Mouse (Mus musculus): ENCODE results near the gene Abi1.

DNA sequence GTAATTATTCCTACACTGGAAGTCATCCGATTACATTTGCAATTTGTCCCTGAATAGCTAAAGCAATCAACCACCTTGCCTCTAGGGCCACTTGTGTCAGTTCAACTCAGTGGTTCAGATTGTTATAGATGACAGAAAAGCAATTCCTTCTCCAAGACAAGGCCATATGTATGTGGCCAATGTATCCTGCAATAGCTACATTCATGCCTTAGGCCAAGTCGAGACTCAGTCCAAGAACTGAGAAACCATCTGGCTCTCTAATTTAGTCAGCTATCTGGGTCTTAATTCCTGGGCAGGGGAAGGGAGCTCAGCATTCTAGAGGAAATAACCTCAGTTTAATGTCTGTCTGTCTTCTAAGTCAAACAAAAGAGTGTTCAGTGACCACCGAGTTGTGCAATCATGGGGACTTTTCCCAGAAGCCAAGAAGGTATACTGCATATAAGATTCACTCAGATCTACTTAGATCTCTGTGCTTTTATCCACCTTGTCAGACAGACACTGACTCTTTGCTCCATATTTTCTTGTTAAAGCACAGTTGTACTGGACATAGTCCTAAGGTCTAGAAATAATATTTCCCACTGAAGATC, 62.6 kb downstream of the Abi1 start:
- TF ChIP-seq CTCF (IDR thresholded peaks at IDR 0.05; ENCODE audit: control insufficient read depth, insufficient read depth, low read length) (no peak), POLR2A (IDR thresholded peaks at IDR 0.05; ENCODE audit: borderline replicate concordance, control insufficient read depth, low read depth, low read length) (no peak)
